Mouse (Mus musculus) liver, embryonic 14.5 days (tissue): ENCODE measurements at regions not wholly inside any gene's neighbourhood (a gene's known extent, or its start where the extent isn't known, plus 50 kb on each side); places are given as distances from the start of the nearest gene placed in this dataset.
A peak's percentile ranks its signal among the peaks of the same experiment; 100 is the strongest.

Experiments
- ATAC-seq: fragments of 200-750 bp; cut with Nextera tagmentation; 2 replicates; pipeline ENCODE4 v1.8.0; 2017; ENCODE audit warnings: moderate number of reproducible peaks, mild to moderate bottlenecking, moderate library complexity; ENCODE audit not compliant: insufficient read depth
- DNase-seq, 3 experiments: peaks; one replicate each; pipeline ENCODE4 v3.0.0-alpha.2; 2012 to 2013; ENCODE audit warnings: low read depth in 3 of 3, low spot score in 3 of 3
- H3K27ac ChIP-seq: fragments of 300-500 bp; sonication (generic); 2 replicates; pipeline ENCODE4 v1.5.1; 2014; ENCODE audit warnings: moderate library complexity, mild to moderate bottlenecking, control low read depth, inconsistent platforms
- H3K27me3 ChIP-seq: fragments of 300-500 bp; sonication (generic); 2 replicates; pipeline ENCODE4 v1.6.1; 2014; ENCODE audit warnings: mild to moderate bottlenecking, low read length, moderate library complexity; ENCODE audit not compliant: control insufficient read depth, insufficient read depth
- H3K36me3 ChIP-seq: fragments of 300-500 bp; sonication (generic); replicated peaks from 2 replicates; pipeline ENCODE4 v1.6.1; 2014; ENCODE audit warnings: low read depth; ENCODE audit not compliant: control insufficient read depth, insufficient read depth
- H3K4me1 ChIP-seq, 2 experiments: fragments of 200-500 bp in 1 of 2; fragments of 300-500 bp in 1 of 2; sonication (generic) in 1 of 2; replicated peaks; 2 replicates each; pipeline ENCODE4 v1.6.1; 2012 to 2014; ENCODE audit warnings: antibody characterized with exemption in 1 of 2, inconsistent platforms in 1 of 2, low read length in 1 of 2; ENCODE audit not compliant: control insufficient read depth in 2 of 2, insufficient read depth in 2 of 2
- H3K4me2 ChIP-seq: fragments of 300-500 bp; sonication (generic); 2 replicates; pipeline ENCODE4 v1.6.1; 2014; ENCODE audit warnings: low read depth, mild to moderate bottlenecking, control low read depth, moderate library complexity
- H3K4me3 ChIP-seq, 2 experiments: fragments of 200-500 bp in 1 of 2; fragments of 300-500 bp in 1 of 2; sonication (generic) in 1 of 2; 2 replicates each; pipeline ENCODE4 v1.5.1; 2012 to 2014; ENCODE audit warnings: low read depth in 2 of 2, low read length in 2 of 2, mild to moderate bottlenecking in 2 of 2, control low read depth in 1 of 2, inconsistent platforms in 1 of 2, moderate library complexity in 1 of 2; ENCODE audit not compliant: insufficient read depth in 1 of 2
- H3K9ac ChIP-seq: fragments of 300-500 bp; sonication (generic); replicated peaks from 2 replicates; pipeline ENCODE4 v1.6.1; 2014; ENCODE audit warnings: mild to moderate bottlenecking, control low read depth, moderate library complexity
- H3K9me3 ChIP-seq: fragments of 300-500 bp; sonication (generic); 2 replicates; pipeline ENCODE4 v1.6.1; 2016; ENCODE audit warnings: low read length, mixed read lengths; ENCODE audit not compliant: control insufficient read depth
- CTCF ChIP-seq: IDR thresholded peaks from 2 replicates; pipeline ENCODE4 v1.5.1; 2016; ENCODE audit warnings: antibody characterized with exemption, low read depth, control low read depth
- EP300 ChIP-seq: IDR thresholded peaks from 2 replicates; pipeline ENCODE4 v1.6.1; 2016; ENCODE audit warnings: antibody characterized with exemption, low read depth
- WGBS: fragments of 180-500 bp; shearing (Covaris S2); extraction: QIAGEN DNeasy Blood & Tissue Kit; methylation state at CpG from one replicate; pipeline ENCODE4 v1.1.7; 2014; ENCODE audit not compliant: insufficient replicate concordance; 5-methylcytosine and 5-hydroxymethylcytosine counted together

DNA sequence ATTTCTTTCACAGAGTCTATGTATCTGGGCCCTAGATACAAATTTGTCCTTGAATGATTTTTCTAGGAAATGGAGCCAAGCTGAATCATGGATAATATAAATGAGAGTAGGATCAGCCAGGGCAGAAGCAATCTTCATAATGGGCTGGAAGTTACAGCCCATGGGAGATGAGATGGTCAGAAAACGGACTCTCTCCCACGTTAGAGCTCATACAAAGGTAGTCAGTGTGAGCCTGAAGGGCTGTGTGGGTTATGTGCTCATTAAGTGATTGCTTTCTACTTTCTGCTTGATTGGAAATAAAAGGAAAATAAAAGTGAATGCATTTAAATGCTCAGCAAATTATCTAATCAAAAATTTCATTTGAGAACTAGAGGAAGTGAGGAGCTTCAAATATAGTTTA lies 2017.1 kb upstream of the Pcdh20 start:
- TF ChIP-seq CTCF, result no peak
- no peak for TF ChIP-seq EP300
- H3K4me3 ChIP-seq, result no peak overlapping the region
- ATAC-seq (no peak), DNase-seq (no peak)
- H3K4me1 ChIP-seq, result no peaks in the 10 kb centered on the region
- H3K9me3 ChIP-seq, result no peaks in the 10 kb centered on the region
- no peaks in the 10 kb centered on the region for H3K36me3 ChIP-seq
- H3K27me3 ChIP-seq, result no peaks in the 10 kb centered on the region
- H3K27ac ChIP-seq, result no peak overlapping the region
- WGBS, result 68% methylated on average over 2 of the region's 2 CpGs
- no peak overlapping the region for H3K4me2 ChIP-seq
- no peak overlapping the region for H3K9ac ChIP-seq

DNA sequence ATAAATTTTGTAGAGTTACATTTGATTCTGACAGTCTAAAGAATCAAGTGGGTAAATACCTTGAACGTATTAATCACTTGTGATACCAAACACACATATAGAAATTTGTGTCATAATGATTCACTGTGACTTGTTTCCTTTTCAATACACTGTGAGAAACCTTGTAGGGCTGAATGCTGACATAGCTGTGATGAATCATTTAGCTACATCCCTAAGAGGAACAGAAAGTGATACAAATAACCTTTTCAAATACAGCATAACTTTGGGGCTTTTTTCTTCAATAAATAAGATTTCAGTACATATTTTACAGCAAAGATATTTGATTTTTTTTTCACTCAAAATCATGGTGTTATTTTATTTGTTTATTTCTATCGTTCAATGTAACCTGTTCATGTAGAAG lies 1976.8 kb upstream of the Pcdh20 start:
- no peaks in the 10 kb centered on the region for H3K27me3 ChIP-seq
- no peak overlapping the region for H3K4me2 ChIP-seq
- H3K9ac ChIP-seq, result no peak overlapping the region
- no peak for DNase-seq
- no peaks in the 10 kb centered on the region for H3K9me3 ChIP-seq
- no peak for ATAC-seq
- H3K27ac ChIP-seq, result no peak overlapping the region
- TF ChIP-seq CTCF (no peak), EP300 (no peak)
- H3K36me3 ChIP-seq, result no peaks in the 10 kb centered on the region
- H3K4me1 ChIP-seq, result no peaks in the 10 kb centered on the region
- no peak overlapping the region for H3K4me3 ChIP-seq
- WGBS, result 43% methylated on average over 2 of the region's 2 CpGs

DNA sequence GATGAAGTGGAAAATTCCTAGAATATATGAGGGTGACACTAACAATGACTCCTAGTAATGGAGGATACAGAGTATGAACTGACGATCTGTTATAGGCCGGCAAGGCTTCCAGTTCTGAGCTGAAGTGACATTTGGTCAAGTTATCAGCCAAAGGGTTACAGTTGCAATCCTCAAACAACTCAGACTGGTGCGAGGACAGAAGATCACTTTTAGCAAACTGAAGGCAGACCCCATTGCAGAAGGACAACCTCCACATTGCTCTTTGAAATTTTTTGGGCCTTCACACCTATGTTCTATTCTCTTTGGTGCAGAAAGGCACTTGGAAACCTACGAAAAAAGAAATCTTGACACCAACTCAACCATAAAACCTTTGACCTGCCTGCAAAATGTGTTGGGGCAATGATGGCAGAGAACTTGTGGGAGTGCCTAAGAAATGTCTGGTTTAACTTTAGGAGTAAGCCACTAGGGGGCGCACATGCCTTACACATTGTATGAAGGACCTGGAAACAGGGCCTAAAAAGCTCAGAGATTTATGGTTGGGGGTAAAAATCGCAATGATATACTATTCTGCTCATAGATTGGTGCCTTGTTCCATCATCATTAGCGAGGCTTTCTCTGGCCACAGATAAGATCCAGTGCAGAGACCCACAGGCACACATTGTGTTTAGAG lies 1961.8 kb upstream of the Pcdh20 start:
- no peaks in the 10 kb centered on the region for H3K4me1 ChIP-seq
- no peak overlapping the region for H3K9ac ChIP-seq
- H3K36me3 ChIP-seq, result no peaks in the 10 kb centered on the region
- no peak overlapping the region for H3K4me2 ChIP-seq
- H3K27me3 ChIP-seq, result no peaks in the 10 kb centered on the region
- no peaks in the 10 kb centered on the region for H3K9me3 ChIP-seq
- DNase-seq (peak; percentile 0 to 5 (median 4)), ATAC-seq (no peak)
- no peak overlapping the region for H3K4me3 ChIP-seq
- peak; percentile 59 for TF ChIP-seq CTCF
- no peak for TF ChIP-seq EP300
- 41% methylated on average over 7 of the region's 7 CpGs for WGBS
- H3K27ac ChIP-seq, result no peak overlapping the region

DNA sequence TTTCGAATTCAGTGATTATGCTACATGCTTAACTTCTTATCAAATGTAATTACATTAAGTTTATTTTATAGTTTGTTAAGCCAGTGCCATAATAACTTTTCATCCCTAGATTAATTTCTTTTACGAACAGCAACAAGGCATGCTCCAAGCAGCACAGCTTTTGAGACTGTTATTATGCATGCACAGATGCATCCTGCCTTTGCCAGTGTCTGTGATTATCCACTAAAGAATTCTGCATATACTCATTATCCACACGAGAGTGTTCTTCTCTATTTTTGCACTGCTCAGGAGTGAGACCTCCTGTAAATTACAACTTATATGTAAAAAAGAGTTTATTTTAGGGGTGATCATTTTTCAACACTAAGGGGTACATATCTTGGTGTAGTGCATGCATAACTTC lies 1941.5 kb upstream of the Pcdh20 start:
- Histone ChIP-seq H3K9ac (no peak overlapping the region), H3K4me3 (no peak overlapping the region), H3K36me3 (no peaks in the 10 kb centered on the region), H3K27me3 (no peaks in the 10 kb centered on the region), H3K4me1 (no peaks in the 10 kb centered on the region), H3K4me2 (no peak overlapping the region), H3K27ac (no peak overlapping the region), H3K9me3 (no peaks in the 10 kb centered on the region)
- ATAC-seq, result no peak
- TF ChIP-seq EP300, result no peak
- TF ChIP-seq CTCF, result no peak
- WGBS, result 60% methylated on average over 3 of the region's 3 CpGs
- no peak for DNase-seq

DNA sequence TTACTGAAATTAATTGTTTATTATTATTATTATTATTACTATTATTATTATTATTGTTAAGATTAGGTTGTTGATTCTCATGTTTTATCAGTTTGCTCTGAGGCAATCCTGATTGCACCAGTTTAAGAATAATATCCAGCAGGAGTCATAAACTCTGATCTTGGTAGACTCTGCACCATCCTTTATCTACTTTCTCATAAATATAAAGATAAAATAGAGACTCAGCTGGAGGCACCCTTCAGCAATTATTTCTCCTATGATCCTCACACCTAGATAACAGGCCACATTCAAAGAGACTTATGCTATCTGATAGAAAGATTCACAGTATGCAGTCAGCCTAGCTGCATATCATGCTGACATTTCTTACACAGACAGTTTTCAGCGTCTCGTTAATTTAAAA lies 1935.2 kb upstream of the Pcdh20 start:
- Histone ChIP-seq H3K9ac (no peak overlapping the region), H3K27me3 (no peaks in the 10 kb centered on the region), H3K9me3 (no peaks in the 10 kb centered on the region), H3K4me1 (no peaks in the 10 kb centered on the region), H3K4me2 (no peak overlapping the region), H3K36me3 (no peaks in the 10 kb centered on the region), H3K27ac (no peak overlapping the region), H3K4me3 (no peak overlapping the region)
- no peak for TF ChIP-seq CTCF
- TF ChIP-seq EP300, result no peak
- WGBS, result 76% methylated on average over 2 of the region's 2 CpGs
- DNase-seq (no peak), ATAC-seq (no peak)
